Mouse (Mus musculus): ENCODE data around the gene Nxph3.

DNA sequence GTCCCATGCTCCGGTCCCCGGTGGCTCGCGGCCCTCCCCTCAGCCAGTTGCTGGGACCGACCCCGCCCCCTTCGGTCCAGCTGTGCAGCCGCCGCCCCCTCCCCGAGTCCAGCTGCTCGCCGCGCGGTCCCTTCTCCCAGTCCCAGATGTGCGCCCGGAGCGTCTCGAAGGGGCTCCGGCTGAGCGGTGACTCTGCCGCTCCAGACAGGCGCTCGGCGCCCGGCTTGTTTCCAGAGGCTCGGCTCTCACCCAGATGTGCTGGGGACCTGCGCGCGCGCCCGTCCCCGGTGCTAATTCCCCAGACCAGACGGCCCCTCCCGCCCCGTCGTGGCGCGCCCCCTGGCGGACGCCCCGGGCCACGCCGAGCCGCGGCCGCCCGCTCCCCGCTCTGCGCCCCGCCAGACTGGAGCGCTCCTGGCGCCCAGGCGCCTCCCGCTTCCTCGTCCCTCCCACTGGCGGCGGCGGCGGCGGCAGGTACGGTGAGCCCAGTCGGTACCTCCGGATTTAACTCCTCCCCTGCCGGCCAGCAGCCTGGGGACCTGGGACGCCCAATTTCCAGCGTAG is at the start of gene Nxph3:
- TF ChIP-seq CTCF (conservative IDR thresholded peaks at IDR 0.05; ENCODE audit: insufficient read depth, insufficient read length, low read depth, low read length), result peak; percentile 40; the same call in 1 of the 2 replicates
- TF ChIP-seq POLR2A (IDR thresholded peaks at IDR 0.05; ENCODE audit: low read depth, low read length), result no peak

Measured in kidney, adult 2 months (tissue).